Mouse (Mus musculus): ENCODE results near the gene Etv6.
A peak's percentile ranks its signal among the peaks of the same experiment; 100 is the strongest.

The Etv6 gene

GRCm38 (mm10) chr6:134045092-134045868 is 9.8 kb downstream of the Etv6 start:
- no peak for DNase-seq

- DNase-seq: no peak
These were observed 10.6 kb downstream of the Etv6 start for GRCm38 (mm10) chr6:134046136-134046535.

- no peak for DNase-seq
These were observed 11.7 kb downstream of the Etv6 start for GRCm38 (mm10) chr6:134047249-134047648.

- no peak for DNase-seq
These were observed 12.5 kb downstream of the Etv6 start for GRCm38 (mm10) chr6:134047974-134048373.

DNA sequence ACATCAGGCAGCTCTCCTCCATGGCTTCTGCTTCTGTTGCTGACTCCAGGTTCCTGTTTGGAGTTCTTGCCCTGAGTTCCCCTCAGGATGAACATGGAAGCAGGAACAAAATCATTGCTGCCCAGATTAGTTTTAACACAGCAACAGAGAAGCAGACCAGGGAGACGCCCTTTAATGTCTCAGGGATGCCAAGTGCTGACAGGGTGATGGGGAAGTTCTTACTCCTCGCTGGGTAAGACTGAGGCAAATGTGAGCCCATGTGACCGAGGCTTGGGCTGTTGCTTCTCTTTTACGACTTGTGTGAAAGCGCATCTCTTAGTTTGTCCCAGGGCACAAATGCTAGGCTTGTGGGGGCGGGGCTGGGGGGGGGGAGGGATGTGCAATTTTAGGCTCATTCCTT is 13.5 kb downstream of the Etv6 start:
- peak; percentile 49 for DNase-seq

- DNase-seq: no peak
These were observed 15.0 kb downstream of the Etv6 start for GRCm38 (mm10) chr6:134050466-134050865.

DNA sequence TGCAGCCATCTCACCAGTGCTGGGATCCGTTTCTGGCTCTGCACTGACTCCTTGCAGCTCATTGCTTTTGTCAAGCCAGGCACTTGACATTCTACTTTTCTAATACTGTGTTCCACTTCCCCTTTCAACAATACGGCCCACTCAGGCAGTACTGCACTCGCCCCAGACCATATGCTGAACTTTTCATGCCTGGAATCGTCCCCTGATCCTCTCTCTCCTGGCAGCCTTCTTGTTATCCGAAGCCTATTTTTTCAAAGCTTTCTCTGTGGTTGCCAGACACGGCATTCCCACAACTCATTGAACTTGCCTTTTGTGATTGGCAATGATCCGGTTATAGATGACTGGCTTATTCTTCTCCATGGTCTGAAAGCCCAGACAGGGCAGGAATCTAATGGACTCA is 16.4 kb downstream of the Etv6 start:
- DNase-seq: no peak

DNA sequence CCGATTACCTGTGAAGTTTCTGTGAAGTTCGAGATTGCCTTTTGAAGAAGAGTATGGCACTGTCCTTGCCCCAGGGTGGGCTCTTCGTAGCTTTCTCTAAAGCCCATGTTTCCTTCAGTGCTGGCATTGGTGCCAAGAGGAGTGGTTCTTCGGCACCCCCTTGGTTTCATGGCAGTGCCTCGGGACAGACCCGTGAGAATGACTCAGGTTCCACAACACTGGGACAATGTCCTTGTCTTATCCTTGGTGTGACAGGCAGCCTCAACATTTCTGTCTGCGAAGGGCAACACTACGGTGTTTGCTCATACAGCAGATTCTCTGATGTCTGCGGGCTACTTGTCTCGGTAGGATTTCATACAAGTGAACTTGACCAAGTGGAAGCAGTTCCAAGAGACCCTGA is 17.6 kb downstream of the Etv6 start:
- DNase-seq: no peak

- DNase-seq: no peak
These were observed 18.1 kb downstream of the Etv6 start for GRCm38 (mm10) chr6:134053566-134053965.

DNA sequence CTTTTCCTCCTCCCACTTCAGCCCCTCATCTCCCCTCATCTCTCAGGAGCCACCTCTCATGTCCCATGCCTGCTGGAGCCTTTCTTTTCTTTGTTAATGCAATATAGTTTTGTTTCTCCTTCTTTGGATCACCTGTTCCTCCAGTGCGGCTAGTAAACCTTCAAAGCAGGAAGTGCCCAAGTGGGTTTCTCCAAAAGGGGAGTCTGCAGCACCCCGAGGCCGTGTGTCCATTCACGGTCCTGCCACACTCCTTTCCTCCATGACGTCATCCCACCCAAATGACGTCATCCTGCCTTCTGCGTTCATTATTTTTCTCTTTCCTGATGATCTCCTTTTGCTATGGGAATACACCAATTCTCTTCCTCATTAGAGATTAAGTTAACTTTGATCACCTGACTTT is 20.1 kb downstream of the Etv6 start:
- DNase-seq: no peak

DNA sequence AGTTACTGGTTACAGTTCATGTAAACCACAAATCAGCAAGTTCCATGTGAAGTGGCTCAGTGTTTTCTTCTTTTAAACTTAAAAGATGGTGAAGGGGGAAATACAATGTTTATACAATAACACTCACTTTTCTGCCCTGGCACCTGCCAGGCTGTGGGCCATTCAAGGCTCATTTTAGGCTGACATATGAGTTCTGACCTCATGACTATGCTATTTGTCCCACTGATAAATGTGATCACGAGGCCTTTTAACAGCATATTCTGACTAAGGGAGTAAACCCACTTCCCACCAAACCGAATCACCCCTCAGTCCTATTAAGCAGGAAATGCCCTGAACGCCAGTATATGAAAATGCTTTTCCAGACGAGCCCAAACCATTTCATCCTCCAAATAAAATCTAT is 23.0 kb downstream of the Etv6 start:
- no peak for DNase-seq

- no peak for DNase-seq
These were observed 23.5 kb downstream of the Etv6 start for GRCm38 (mm10) chr6:134058886-134059551.

GRCm38 (mm10) chr6:134059552-134059891 is 24.0 kb downstream of the Etv6 start:
- DNase-seq: no peak

DNA sequence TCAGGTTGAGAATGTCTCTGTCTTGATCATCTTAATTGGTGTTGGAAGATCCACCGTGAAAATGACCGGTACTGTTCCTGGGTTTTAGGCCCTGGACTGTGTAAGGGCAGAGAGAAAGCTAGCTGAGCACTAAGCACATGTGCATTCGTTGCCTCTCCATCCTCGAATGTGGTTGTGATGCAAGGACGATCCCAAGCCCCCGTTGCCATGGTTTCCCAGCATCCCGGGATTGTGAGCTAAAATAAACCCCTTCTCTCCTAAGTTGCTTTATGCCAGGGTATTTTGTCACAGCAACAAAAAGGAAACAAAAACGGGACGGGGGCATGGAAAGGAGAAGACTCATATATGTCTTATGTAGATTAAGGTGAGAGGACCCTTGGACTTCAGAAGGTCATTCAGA is 24.5 kb downstream of the Etv6 start:
- DNase-seq: no peak

GRCm38 (mm10) chr6:134060811-134061210 is 25.3 kb downstream of the Etv6 start:
- peak; percentile 43 for DNase-seq

GRCm38 (mm10) chr6:134065018-134065725 is 29.7 kb downstream of the Etv6 start:
- DNase-seq: peak; percentile 69

DNA sequence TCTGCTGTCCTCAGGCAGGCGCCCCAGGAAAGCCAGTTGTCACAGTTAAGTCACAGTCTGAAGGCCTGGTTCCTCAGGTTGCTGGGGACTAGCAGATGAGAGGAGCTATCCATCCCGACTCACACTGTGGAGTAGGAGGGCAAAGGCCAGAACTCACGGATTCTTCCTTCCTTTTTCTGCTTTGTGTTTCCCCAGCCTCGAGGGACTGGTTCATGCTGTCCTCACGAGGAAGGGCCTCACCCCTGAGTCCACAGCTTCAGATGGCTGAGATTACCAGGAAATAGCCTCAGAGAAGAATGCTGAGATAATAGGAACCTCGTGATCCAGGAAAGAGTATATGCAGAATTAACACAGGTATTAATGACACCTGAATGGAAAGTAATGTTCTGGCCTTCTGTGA is 30.6 kb downstream of the Etv6 start:
- no peak for DNase-seq

DNA sequence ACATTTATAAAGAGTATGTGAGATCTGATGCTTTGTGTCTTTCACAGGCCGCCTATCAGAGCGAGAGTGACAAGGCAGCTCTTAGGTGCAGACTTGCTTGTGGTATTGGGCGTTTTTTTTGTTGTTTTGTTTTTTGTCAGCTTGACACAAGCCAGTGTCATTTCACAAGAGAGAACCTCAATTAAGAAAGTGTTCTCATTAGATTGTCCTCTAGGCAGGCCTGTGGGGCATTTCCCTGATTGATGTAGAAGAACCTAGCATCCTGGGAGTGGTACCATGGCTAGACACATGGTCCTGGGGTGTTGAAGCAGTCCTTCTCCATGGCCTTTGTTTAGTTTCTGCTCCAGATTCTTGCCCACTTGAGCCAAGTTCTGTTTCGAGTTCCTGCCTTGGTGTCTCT is 31.5 kb downstream of the Etv6 start:
- DNase-seq: no peak

GRCm38 (mm10) chr6:134067536-134067935 is 32.0 kb downstream of the Etv6 start:
- no peak for DNase-seq

GRCm38 (mm10) chr6:134072439-134072838 is 36.9 kb downstream of the Etv6 start:
- DNase-seq: no peak

DNA sequence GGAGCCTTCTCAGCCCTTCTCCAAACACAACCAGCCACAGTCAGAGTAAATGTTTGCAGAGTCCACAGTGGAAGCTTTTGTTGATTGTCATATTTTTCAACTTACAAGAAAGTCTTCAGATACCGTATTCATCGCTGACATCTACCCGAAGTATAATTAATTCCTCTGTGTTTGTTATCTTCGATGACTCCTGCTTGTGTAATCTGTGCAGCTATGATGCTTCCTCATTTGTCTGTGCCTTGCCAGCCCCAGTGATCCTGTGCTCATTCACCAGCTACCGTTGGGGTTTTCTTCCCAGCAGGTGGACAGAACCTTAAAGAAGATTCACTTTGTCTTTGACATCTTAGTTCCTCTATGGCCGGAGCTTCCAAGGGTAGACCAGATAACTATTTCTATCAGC is 37.4 kb downstream of the Etv6 start:
- DNase-seq: peak; percentile 21

GRCm38 (mm10) chr6:134074353-134074752 is 38.9 kb downstream of the Etv6 start:
- no peak for DNase-seq

DNA sequence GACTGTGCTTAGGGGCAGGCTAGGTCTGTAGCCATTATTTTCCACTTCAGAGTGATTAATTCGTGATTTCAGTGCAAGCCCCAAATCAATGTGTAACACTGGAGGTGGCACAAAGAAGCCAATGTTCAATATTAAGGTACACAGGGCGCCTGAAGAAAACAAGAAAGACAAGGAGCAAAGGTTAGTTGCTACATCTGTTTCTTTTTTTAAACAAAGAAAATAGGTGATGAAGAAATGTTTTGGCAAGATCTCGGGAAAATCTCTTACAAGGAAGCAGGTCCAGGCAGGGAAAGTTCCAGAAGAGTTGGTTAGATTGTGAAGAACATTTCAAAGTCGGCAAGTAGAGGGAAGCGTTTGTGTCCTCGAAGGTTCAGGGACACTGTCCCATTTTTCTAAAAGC is 39.5 kb downstream of the Etv6 start:
- no peak for DNase-seq

- peak; percentile 27 for DNase-seq
These were observed 42.5 kb downstream of the Etv6 start for GRCm38 (mm10) chr6:134078016-134078415.
